Mouse (Mus musculus) ES-Bruce4 (cell line): ENCODE measurements around the gene Vps35l. TPM values are rescaled to one million over a fixed set of nuclear protein-coding genes. Genes with fewer than 3 reads are reported as not detected.

ENCODE experiments used
- H3K27ac ChIP-seq: 2 replicates; pipeline ENCODE4 v1.5.1; 2012; ENCODE audit warnings: low read length, inconsistent platforms; ENCODE audit not compliant: insufficient read depth
- H3K27me3 ChIP-seq: 2 replicates; pipeline ENCODE4 v1.6.1; 2012; ENCODE audit warnings: mild to moderate bottlenecking, low read length, inconsistent platforms; ENCODE audit not compliant: control insufficient read depth, poor library complexity, insufficient read depth, severe bottlenecking
- H3K36me3 ChIP-seq: 2 replicates; pipeline ENCODE4 v1.6.1; 2012; ENCODE audit warnings: inconsistent platforms, mild to moderate bottlenecking, low read length, moderate library complexity; ENCODE audit not compliant: control insufficient read depth, poor library complexity, insufficient read depth, severe bottlenecking
- H3K4me1 ChIP-seq: one replicate; pipeline ENCODE4 v1.8.1; 2011; ENCODE audit warnings: low read length; ENCODE audit not compliant: control insufficient read depth, insufficient read depth
- H3K4me3 ChIP-seq: 2 replicates; pipeline ENCODE4 v1.5.1; 2011; ENCODE audit warnings: low read depth, mild to moderate bottlenecking, low read length
- H3K9ac ChIP-seq: 2 replicates; pipeline ENCODE4 v1.6.1; 2012; ENCODE audit warnings: low read depth, mild to moderate bottlenecking, inconsistent platforms; ENCODE audit not compliant: poor library complexity, severe bottlenecking
- H3K9me3 ChIP-seq: replicated peaks from 2 replicates; pipeline ENCODE4 v1.6.1; 2012; ENCODE audit warnings: mild to moderate bottlenecking, low read length, inconsistent platforms; ENCODE audit not compliant: control insufficient read depth, poor library complexity, insufficient read depth, severe bottlenecking
- CTCF ChIP-seq: IDR thresholded peaks from one replicate; pipeline ENCODE4 v1.8.1; 2011; ENCODE audit warnings: low read depth, low read length
- EP300 ChIP-seq: IDR thresholded peaks from 2 replicates; pipeline ENCODE4 v1.6.1; 2011; ENCODE audit warnings: low read depth, low read length; ENCODE audit not compliant: insufficient read depth
- POLR2A ChIP-seq: IDR thresholded peaks from one replicate; pipeline ENCODE4 v1.8.1; 2011; ENCODE audit warnings: low read length; ENCODE audit not compliant: insufficient read depth
- polyA plus RNA-seq: library from polyadenylated mRNA; stranded (reverse); fragments of >200 nt; gene quantifications from 2 replicates; pipeline ENCODE4 v1.2.4, GENCODE M21; 2011; ENCODE audit warnings: low read depth; ENCODE audit not compliant: missing spikeins, insufficient read depth, insufficient read length

The Vps35l gene
- polyA plus RNA-seq, 1 experiment, result 54.7 TPM

DNA sequence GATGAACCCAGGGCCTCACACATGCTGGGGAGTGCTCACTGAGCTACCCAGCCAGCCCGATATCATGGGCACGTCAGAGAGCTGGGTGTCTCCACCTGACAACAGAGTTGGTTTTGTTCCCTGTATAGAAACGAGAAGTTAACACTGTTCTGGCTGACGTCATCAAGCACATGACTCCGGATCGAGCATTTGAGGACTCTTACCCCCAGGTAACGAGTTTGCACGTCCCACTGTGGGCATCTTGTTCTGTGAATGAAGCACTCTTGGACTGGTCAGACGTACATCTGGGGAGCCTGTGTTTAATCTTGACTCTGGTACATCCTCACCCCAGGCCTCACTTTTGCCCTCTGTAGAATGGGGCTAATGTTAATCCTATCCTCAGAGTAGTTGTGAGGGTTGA, 56.8 kb downstream of the Vps35l start:
- no peaks in the 10 kb centered on the region for H3K27me3 ChIP-seq
- no peak overlapping the region for H3K27ac ChIP-seq
- TF ChIP-seq POLR2A (no peak), CTCF (no peak), EP300 (no peak)
- H3K36me3 ChIP-seq, result no peaks in the 10 kb centered on the region
- no peaks in the 10 kb centered on the region for H3K4me1 ChIP-seq
- H3K9me3 ChIP-seq, result no peaks in the 10 kb centered on the region
- no peak overlapping the region for H3K4me3 ChIP-seq
- no peak overlapping the region for H3K9ac ChIP-seq

DNA sequence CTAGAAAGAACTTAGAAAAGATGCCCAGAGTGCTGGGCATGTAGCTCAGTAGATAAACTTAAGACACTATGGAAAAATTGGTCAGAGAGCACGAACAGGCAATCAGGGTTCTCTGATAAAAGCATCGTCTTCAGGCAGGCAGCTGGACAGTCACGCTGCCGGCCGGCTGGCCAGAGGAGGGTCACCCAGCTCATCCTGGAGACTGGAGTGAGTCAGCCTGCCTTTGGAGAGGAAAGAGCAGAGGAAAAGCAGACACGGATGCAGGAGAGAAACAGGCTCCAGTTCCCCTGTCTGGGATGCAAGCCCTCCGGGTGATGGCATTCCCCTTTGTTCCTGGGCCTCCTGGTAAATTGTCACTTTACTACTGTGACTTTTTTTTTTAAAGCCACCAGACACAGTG, 57.6 kb downstream of the Vps35l start:
- no peaks in the 10 kb centered on the region for H3K36me3 ChIP-seq
- no peaks in the 10 kb centered on the region for H3K4me1 ChIP-seq
- no peak overlapping the region for H3K27ac ChIP-seq
- no peaks in the 10 kb centered on the region for H3K9me3 ChIP-seq
- H3K4me3 ChIP-seq, result no peak overlapping the region
- no peak overlapping the region for H3K9ac ChIP-seq
- no peak for TF ChIP-seq POLR2A
- no peak for TF ChIP-seq EP300
- TF ChIP-seq CTCF, result no peak
- H3K27me3 ChIP-seq, result no peaks in the 10 kb centered on the region

DNA sequence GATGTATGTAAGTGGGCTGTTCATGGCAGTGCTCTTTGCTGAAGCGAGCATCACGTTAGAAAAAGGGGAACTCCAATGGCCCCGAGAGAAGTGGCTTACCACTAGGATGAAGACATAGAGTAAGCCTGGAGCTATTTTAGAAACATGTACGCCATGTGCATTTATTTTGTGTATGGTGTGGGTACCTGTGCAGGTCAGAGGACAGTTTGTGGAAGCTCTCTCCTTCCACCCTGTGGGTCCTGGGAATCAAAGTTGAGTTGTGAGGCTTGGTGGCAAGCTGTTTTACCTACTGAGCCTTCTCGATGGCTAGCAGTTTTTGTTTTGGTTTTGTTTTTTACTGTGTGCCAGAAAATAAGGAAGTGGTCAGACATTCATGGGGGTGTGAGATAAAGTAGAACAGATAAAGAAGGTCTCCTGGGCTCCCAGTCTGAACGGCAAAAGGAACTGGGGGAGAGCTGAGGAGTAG, 58.1 kb downstream of the Vps35l start:
- H3K36me3 ChIP-seq, result no peaks in the 10 kb centered on the region
- no peaks in the 10 kb centered on the region for H3K27me3 ChIP-seq

DNA sequence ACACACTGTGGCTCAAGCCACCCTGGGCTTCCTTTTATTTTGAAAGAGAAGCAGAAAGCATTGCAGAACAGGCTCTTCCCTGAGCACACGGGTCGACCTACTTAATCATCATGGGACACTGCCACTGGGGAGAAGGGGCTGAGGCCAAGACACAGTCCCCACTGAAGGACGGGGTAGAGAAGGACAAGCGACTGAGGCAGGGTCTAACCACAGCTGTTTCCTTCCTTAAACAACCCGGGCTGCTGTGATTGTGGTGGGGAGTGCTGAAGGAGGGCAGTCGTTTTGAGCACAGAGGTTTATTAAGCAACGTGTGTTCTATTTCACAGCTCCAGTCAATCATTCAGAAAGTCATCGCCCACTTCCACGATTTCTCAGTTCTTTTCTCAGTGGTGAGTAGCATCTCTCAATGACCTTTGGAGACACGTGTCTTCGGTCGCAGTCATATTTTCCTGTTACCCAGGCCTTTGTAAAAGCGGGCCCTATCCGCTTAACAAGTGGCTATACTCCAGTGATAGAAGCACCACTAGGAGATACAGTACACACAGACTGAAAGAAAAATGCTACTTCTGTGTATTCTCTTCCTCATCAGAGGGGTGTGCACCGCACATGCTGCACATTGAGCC, 60.2 kb downstream of the Vps35l start:
- Histone ChIP-seq H3K9me3 (no peaks in the 10 kb centered on the region), H3K27me3 (no peaks in the 10 kb centered on the region), H3K4me1 (no peaks in the 10 kb centered on the region), H3K27ac (no peak overlapping the region), H3K9ac (no peak overlapping the region), H3K36me3 (no peaks in the 10 kb centered on the region), H3K4me3 (no peak overlapping the region)
- TF ChIP-seq CTCF, result no peak
- no peak for TF ChIP-seq EP300
- no peak for TF ChIP-seq POLR2A

More for the DNA sequence above, 58.1 kb downstream of the Vps35l start:
- TF ChIP-seq EP300, result no peak
- no peak for TF ChIP-seq POLR2A
- TF ChIP-seq CTCF, result no peak
- Histone ChIP-seq H3K9ac (no peak overlapping the region), H3K27ac (no peak overlapping the region), H3K4me1 (no peaks in the 10 kb centered on the region), H3K9me3 (no peaks in the 10 kb centered on the region), H3K4me3 (no peak overlapping the region)

DNA sequence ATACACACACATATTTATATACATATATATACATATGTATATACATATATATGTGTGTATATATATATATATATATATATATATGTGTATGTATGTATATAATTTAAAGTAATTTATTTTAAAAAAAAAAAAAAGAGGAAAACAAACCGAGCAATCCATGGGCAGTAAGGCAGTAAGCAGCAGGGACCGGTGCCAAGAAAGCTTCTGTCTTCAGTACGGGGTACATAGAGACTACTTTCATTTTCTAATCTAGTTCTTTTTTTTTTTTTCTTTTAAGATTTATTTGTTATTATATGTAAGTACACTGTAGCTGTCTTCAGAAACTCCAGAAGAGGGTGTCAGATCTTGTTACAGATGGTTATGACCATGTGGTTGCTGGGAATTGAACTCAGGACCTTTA, 61.8 kb downstream of the Vps35l start:
- Histone ChIP-seq H3K9ac (no peak overlapping the region), H3K36me3 (no peaks in the 10 kb centered on the region), H3K27me3 (no peaks in the 10 kb centered on the region), H3K4me3 (no peak overlapping the region), H3K4me1 (no peaks in the 10 kb centered on the region), H3K27ac (no peak overlapping the region), H3K9me3 (no peaks in the 10 kb centered on the region)
- no peak for TF ChIP-seq EP300
- no peak for TF ChIP-seq POLR2A
- no peak for TF ChIP-seq CTCF

DNA sequence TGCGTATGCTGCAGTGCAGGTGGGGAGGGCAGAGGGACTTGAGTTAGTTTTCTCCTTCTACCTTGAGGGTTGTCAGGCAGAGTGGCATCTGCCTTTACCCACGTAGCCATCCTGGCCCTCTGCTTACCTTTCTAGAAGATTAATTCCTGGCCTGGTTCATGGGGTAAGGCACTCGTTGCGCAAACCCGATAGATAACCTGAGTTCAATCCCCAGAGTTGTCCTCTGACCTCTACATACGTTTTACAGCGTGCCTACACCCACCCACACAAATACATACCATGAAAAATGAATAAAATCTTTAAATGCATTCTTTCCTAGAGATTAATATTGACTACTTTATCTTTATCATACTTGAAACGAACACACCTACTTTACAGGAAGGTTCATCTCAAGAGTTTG, 63.4 kb downstream of the Vps35l start:
- no peak overlapping the region for H3K27ac ChIP-seq
- TF ChIP-seq POLR2A, result no peak
- TF ChIP-seq CTCF, result no peak
- no peak for TF ChIP-seq EP300
- H3K27me3 ChIP-seq, result no peaks in the 10 kb centered on the region
- no peaks in the 10 kb centered on the region for H3K36me3 ChIP-seq
- no peaks in the 10 kb centered on the region for H3K4me1 ChIP-seq
- H3K9me3 ChIP-seq, result no peaks in the 10 kb centered on the region
- H3K4me3 ChIP-seq, result no peak overlapping the region
- no peak overlapping the region for H3K9ac ChIP-seq
